Mouse (Mus musculus): ENCODE measurements around the gene Slc36a2.
A peak's percentile ranks its signal among the peaks of the same experiment; 100 is the strongest.
"Not testable (repeated sequence)": the region's sequence is repeated elsewhere in the genome, so short reads cannot be mapped to it uniquely, and the experiment has no call there.

Slc36a2 gene

GRCm38 (mm10) chr11:55128411-55128810 is 56.5 kb downstream of the Slc36a2 start:
- DNase-seq, result no peak

DNA sequence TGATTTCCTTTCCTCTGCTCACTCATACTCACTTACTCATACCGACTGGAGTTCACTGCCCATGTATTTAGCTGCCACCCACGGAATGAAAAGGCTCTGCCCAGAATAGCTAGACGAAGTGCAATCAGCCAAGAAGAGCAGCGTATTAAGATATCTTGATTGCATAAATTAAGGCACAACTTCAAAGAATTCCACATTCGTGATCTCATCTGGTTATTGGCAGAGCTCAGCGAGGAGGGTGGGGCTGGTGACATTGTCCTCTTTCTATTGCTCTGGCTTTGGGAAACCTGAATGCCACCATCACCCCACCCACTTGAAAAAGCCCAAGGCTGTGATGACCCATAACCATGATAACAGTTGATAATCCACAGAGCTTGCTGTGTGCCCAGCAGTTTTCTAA is 56.9 kb downstream of the Slc36a2 start:
- DNase-seq, result no peak

- DNase-seq, result no peak
Measured at GRCm38 (mm10) chr11:55126663-55127062, 58.2 kb downstream of the Slc36a2 start.

GRCm38 (mm10) chr11:55121430-55121829 is 63.4 kb downstream of the Slc36a2 start:
- DNase-seq, result no peak

DNA sequence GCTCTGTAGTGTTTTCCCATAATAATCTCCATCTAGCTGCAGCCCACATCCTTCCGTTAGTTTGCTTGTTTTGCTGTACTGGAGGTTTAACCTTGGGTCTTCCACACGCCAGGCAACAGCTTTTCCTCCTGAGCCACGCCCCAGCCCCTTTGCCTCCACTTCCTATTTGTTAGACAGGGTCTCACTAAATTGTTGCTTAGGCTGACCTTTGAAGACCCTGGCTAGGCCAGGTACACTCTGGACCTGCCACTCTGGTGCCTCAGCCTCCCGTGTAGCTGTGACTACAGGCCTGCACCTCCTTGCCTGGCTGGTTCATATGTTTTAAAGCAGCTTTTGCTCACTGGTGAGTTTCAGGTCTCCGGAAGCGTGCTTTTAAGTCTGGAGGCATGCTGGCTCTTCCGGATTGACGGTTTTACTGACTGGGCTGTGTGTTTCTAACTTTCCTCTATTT is 64.0 kb downstream of the Slc36a2 start:
- no peak for DNase-seq

GRCm38 (mm10) chr11:55120279-55120678 is 64.6 kb downstream of the Slc36a2 start:
- DNase-seq, result no peak

DNA sequence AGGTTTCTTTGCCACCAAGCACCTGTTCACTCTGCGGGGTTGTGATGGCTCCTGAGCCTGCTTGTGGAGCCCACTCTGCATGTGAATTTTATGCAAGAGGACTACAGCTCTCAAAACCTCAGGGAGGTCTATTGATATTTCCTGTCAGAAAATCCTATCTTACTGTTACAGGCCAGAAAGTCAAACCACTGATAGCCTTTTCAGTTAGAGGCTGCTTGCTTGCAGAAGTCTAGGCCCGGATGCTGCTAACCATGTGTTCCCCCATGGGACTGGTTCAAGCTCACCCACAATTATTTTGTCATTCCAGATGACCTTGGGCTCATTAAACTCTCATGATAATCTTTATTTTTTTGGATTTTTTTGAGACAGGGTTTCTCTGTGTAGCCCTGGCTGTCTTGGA is 67.8 kb downstream of the Slc36a2 start:
- no peak for DNase-seq

DNA sequence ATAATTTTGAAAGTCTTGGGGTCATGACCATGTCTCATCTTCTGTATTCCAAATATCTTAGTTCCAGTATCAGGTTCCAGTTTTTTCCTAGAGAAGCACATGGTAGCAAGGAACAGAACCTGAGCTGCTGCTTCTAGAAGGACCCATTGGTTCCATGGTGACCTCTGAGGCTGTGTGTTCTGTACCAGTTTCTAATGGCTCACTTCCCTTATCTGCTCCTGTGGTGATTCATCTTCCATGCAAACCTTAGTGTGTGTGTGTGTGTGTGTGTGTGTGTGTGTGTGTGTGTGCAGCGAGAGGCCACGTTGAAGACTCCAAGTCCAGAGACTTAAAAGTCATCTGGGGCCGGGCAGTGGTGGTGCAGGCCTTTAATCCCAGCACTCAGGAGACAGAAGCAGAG is 68.9 kb downstream of the Slc36a2 start:
- no peak for DNase-seq

DNA sequence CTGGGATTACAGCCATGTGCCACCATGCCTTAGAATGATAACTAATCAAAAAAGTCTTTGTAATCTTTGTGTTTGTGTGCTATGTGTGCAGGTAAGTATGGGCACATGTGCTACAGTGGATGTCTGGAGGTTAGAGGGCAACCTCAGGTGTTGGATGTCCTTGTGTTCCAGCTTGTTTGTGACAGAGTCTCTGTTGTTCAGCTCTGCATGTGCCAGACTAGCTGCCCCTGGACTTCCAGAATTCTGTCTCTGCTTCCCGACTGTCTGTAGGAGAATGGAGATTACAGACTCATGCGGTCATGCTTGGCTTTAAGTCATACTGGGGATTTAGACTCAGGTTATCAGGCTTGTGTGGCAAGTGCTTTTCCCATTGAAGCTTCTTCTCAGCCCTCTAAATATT is 70.6 kb downstream of the Slc36a2 start:
- no peak for DNase-seq

- not testable (repeated sequence) for DNase-seq
Measured at GRCm38 (mm10) chr11:55113861-55114250, 71.0 kb downstream of the Slc36a2 start.

DNA sequence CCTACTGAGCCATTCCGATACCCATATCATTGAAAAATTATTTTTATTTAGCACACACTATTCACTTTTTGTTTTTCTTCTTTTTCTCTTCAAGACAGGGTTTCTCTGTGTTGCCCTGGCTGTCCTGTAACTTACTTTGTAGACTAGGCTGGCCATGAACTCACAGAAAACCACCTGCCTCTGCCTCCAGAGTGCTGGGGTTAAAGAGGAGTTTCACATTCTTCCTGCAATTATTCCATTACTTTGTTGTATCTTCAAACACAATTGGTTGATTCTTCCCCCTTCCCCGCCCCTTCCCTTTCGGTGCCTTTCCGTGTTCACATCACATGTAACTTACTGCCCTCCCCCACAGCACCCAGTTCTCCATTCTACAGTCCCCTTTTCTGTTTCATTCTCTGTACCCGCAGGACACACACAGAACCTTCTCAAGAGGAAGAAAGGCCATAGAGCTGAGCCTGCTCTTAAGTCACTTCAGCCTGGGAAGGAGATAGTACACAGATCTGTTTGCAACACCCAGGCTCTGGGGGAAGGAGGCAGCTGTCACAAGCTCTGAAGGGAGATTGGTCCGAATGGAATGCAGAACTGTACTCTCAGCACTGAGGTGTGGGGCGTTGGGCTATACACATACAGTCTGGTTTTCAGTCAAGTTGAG is 71.5 kb downstream of the Slc36a2 start:
- DNase-seq, result no peak

GRCm38 (mm10) chr11:55110566-55111169 is 74.2 kb downstream of the Slc36a2 start:
- peak; percentile 42 for DNase-seq

DNA sequence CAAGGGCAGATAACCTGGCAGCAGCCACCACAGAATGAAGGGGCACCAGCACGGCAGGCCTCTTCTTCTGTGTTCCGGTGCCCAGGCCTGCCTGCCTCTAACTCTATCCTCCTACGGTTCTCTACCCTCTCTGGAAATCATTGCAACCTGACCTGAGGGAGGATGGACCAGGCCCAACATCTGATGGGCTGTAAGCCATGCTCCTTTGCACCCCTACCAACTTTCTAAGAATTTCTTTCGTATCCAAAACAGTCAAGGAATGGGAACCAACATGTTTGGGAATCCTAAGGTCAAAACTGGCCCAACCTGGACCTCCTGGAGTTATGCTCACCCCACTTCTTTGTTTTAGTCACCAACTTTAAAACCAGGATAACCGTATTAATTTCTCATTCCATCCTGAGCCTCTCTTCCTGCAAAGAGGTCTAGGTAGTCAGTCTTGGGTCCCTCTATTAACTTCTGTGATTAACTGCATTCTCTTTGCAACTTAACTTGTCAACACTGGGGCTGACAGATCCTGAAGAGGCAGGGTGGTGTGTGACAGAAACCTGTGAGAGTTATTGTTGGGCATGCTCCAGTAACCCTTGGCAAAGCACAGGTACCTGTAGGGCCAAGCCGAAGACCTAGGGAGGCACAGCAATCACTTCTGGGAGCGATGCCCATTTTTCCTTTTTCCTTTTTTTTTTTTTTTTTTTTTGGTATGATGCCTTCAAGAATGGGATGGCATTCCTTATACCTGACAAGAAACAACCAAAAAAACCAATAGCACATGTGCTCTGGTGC is 75.2 kb downstream of the Slc36a2 start:
- DNase-seq, result no peak

Measured in kidney, postnatal 10 days (tissue).